Mouse (Mus musculus) kidney, postnatal 25 days (tissue): ENCODE results near the gene P2ry14.
"Not testable (repeated sequence)": the region's sequence is repeated elsewhere in the genome, so short reads cannot be mapped to it uniquely, and the experiment has no call there.

ENCODE experiments used
- DNase-seq, 2 experiments: peaks; one replicate each; pipeline ENCODE4 v3.0.0; 2021; ENCODE audit warnings: mixed read lengths in 2 of 2

Gene P2ry14

DNA sequence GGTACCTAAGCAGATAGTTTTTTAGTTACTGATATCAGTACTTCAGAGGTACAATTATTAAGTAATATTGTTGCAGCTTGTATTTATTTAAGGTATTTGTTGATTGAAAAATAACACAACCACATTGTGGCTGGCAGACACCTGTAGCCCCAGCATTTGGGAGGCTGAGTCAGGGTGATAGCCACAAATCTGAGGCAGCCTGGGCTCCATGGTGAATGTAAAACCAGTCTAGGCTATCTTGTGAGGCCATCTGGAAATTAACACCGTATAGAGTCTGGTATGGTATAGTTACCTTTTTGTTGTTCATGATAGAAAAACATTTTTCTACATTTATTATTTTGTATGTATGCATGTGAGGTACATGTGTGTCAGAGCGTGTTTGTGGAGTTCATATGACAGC is 51.3 kb downstream of the P2ry14 start:
- no peak for DNase-seq

DNA sequence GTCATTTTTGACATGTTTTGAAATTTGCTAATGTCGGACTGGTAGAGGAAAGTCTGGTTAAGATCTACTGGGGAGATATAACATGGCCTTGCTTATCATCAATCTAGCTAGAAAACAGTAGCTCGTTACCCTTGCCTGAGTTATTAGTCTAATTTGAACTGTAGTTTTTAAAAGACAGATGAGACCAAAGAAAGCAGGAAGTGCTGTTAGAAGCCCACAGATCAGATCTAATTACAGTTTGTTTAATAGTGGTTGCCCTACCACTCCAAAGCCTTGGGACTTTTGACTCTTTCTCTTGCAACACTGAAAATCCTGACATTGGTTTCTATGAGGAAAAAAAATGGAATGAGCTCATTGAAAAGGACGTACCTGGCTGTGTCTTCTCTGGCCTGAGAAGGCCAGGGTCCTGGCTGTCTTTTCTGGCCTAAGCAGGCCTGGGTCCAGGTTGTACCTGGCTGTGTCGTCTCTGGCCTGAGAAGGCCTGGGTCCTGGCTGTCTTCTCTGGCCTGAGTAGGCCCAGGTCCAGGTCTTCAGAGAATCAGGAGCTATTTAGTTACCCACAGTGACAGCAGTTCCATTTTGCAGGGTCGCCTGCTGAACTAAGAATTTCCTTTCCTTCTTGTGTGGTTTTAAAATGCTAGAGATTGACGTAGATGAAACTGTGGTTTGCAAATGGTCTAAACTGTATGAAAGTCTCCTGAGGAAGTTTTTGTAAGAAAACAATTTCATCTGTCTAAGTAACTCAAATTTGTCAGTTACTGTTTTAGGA is 52.0 kb downstream of the P2ry14 start, which contains the start of gene Gpr171:
Gpr171 (minus strand) TSS at position 604 of the 769 bp plus-strand sequence.
- no peak for DNase-seq

DNA sequence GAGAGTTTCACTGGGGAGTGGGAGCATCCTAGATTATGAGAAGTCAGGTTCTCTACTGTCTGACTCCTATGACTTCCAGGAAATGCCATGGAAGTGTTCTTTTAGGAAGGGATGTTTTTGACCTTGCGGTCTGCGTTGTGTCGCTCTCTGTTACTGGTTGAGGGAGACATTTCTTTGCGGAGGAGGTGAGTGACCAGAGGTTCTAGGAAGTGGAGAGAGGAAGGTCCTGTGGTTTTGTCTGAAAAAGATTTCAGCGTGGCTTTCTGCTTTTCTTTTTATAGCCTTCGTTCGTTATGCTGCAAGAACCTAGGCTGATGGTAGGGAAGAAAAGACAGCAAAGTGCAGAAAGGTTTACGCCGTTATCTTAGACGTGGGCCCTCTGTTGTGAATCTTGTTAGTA is 54.9 kb downstream of the P2ry14 start:
- no peak for DNase-seq

DNA sequence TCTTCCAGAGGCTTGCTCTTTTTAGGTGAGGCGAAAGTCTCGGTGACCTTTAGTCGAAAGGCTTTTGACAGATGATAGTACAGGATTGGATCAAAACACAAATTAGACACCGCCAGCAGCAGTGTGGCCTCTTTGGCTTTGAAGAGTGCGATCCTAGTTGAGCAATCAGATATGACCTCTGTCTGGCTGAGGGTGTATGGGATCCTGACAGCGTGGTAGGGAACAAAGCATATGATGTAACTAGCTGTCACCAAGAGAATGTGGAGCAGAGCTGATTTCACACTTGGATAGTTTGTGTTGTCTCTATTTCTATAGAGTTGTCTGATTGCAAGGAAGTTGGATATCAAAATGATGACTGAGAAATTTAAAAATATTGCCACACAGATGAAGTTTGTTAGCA is 56.0 kb downstream of the P2ry14 start:
- no peak for DNase-seq

DNA sequence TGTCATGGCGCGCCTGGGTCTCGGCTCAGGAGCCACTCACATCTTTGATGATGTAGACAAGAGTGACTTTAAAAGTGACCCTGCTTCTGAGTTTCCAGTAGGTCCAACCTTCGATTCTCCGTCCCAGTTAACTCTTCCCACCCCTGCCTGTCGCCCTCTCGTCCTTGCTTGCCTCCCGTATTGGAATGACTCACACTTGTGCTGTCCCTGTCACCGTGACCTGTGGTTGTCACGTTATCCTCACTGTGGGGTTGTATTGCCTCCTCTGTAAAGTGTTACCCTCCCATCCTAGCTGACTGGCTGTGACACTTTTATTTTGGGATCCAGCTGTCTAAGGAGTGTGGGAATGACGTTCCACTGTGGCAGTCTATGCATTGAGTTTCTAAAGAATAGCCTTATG is 60.7 kb downstream of the P2ry14 start:
- no peak for DNase-seq

DNA sequence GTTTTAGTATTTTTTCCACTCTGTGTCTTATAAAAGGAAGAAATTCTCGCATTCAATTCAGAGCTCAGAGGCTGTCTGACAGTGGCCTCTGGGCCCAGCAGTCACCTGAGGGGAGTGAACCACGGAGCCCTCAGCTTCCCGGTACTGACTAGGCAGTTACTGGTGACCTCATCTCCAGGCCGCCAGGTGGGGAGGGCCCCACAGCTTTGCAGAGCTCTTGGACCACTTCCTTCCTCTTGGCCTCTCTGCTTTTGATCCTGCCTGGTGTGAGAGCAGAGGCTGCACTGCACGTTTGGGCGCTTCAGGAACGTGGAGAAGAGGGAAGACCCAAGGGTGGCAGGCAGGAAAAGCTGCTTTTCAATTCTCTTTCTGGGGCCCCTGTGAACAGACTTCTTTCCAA is 72.5 kb downstream of the P2ry14 start:
- DNase-seq, result no peak

DNA sequence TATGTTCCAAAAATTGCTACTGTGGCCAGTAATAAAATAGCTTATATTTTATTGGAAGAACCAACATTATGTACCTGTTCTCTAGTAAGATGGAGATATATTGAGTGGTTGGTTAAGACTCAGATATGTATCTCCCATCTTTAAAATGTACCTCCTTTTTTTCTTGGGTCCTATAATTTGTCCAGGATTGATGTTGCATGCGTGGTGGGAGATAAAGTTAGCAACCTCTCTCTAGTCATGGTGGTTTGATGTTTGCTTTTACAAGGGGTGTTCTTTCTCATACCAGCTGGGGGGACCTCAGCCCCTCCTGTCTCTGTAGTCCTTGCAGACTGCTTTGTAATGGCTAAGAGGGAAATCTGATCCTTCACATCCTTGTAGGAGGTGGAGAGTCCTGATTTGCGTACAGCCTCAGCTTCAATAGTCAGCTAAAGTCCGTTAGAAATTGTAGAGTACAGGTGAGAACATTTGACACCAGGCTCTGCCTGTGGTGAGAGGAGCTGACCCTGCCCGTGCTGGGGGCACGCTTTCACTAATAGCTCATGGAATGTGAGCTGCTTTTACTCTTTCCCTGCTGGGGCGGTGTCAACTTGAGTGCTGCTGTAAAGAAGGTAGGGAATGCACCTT is 73.0 kb downstream of the P2ry14 start:
- no peak for DNase-seq

DNA sequence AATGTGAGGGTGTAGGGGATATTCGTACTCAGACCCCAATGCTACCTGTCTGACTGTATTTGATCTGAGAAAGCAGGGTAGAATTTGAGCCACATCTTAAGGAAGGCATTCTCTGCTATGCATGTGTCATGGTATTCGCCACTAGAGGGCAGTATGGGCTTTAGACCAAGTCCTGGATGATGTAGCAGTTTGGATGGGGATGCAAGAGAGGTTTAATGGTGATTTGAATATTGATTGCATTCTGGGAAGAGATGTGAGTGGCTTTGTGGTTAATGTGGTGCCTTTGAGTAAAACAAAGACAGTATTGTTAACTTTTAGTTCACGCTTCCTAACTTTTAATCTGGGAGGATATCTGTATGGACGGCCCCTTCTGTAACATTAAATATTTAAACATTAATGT is 74.1 kb downstream of the P2ry14 start:
- peak in 1 of 2 experiments; percentile 66 for DNase-seq

DNA sequence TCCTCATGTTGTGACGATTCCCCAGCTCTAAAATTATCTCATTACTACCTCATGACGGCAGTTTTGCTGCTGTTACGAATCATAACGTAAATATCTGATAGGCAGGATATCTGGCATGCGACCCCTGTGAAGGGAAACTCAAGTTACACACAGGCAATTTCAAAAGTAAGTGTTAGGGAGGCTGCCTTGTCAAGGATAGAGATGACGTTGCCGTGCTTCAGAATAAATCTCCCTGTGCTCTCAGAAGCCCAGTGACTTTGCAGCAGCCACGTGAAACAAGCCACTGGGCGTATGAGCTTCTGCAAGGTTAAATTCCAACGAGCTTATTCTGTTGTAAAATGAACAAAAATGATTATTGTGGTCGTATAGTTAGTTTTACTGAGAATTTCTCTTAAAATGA is 74.8 kb downstream of the P2ry14 start:
- DNase-seq, result no peak

DNA sequence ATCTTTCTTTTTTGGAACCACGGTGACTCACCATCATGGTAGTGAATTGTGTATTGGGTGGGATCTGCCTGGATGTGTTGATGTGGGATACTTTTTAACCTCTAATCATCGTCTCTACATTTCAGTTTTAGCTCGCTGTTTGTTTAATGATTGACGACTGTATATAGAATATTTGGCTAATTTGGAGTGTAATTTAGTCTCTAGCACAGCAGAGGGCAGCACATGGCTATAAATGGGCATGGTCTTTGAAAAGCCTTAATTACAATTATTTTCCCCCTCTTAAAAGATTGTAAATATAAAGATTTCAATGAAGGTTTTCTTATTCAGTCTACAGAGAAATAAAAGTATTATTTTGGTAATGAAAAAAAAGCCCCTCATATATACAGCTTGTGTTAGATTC is 76.1 kb downstream of the P2ry14 start:
- peak in 1 of 2 experiments; percentile 21 for DNase-seq

DNA sequence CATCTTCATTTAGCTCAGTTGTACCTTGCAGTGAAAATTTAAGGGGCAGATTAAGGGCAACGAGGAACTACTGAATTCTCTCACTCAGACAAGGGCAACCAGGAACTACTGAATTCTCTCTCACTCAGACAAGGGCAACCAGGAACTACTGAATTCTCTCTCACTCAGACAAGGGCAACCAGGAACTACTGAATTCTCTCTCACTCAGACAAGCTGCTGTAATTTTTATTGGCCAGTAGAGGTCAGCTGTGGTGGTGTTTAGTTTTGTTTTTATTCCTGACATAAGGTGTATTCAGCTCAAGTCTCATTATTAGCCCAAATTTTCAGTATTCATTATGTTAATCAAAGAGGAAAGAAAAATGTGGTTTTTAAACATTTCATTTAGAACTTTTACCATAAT is 84.3 kb downstream of the P2ry14 start:
- not testable (repeated sequence) for DNase-seq

DNA sequence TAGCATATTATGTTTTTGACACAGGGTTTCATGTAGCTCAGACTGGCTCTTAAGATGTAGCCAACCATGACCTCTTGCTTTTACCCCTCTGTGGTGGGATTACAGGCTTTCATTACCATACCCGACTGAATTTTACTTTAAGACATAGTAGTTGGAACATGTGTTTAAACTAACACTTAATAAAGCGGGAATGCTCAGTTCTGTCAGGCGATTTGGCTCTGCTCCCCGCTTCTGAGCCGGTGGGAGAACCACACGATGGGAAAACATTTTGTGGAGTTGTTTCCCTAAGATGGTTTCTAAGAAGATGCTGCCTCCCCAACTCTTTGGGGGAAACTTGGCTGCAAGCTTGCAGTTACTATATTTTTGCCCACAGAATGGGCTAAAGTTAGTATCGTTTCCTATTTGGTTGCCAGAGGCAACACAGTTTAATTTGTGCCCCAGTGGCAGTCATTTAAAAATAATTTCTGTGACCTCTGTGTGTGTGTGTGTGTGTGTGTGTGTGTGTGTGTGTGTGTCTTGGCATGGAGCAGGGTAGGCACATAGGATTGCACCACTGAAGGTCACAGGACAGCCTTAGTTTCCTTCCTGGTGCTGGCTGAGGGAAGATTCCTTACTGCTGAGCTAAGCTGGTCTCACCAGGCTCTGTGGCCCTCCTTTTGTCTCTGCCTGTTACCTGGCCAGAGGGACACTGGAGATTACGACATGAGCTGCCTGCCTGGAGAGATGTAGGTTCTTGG is 86.7 kb downstream of the P2ry14 start:
- no peak for DNase-seq

DNA sequence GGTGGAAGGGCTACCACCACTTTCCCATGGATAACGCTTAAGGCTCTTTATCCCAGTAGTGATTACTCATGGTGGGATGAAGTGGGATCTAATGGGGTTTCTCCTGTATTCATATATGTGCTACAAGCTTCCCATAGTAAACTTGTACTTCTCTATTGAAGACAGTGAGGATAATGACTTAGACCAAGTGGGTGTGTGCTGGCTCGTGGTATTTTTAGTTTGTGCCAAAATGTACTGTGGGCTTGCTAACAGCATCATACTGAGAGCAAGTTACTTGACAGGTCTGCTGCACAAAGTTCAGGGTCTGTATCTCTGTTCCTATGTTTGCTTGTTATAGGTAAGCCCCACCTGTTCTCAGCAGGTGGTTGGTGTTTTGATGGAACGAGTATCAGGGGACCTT is 87.5 kb downstream of the P2ry14 start:
- DNase-seq, result no peak
